Mouse (Mus musculus): ENCODE measurements around the gene Grm7. TPM values are rescaled to one million over a fixed set of nuclear protein-coding genes. Genes with fewer than 3 reads are reported as not detected.

The Grm7 gene
- polyA plus RNA-seq, 1 experiment from 2014 or later: 48.7 TPM

- Histone ChIP-seq H3K9me3 (replicated peaks) (no peaks in the 10 kb centered on the region), H3K36me3 (no peaks in the 10 kb centered on the region)
- 80% methylated on average over 2 of the region's 2 CpGs for WGBS
Observed at GRCm38 (mm10) chr6:111369013-111369412, 723.6 kb downstream of the Grm7 start.

GRCm38 (mm10) chr6:111371581-111372349, 726.4 kb downstream of the Grm7 start:
- H3K4me2 ChIP-seq: no peak overlapping the region
- no peak overlapping the region for H3K9ac ChIP-seq (replicated peaks)
- ATAC-seq (ENCODE audit: low FRiP score): peak; percentile 39; the same call in 1 of the 2 replicates
- WGBS: 12% methylated on average over 4 of the region's 4 CpGs
- peak overlapping the region; percentile 60 for H3K27ac ChIP-seq (replicated peaks)
- peaks cover 22% of the 10 kb centered on the region for H3K4me1 ChIP-seq
- no peaks in the 10 kb centered on the region for H3K27me3 ChIP-seq (replicated peaks)
- H3K36me3 ChIP-seq: no peaks in the 10 kb centered on the region
- H3K4me3 ChIP-seq (replicated peaks): no peak overlapping the region
- H3K9me3 ChIP-seq (replicated peaks): no peaks in the 10 kb centered on the region

More at GRCm38 (mm10) chr6:111369013-111369412, 723.6 kb downstream of the Grm7 start:
- ATAC-seq (ENCODE audit: low FRiP score): no peak
- Histone ChIP-seq H3K4me3 (replicated peaks) (no peak overlapping the region), H3K27ac (replicated peaks) (no peak overlapping the region), H3K27me3 (replicated peaks) (no peaks in the 10 kb centered on the region), H3K9ac (replicated peaks) (no peak overlapping the region), H3K4me1 (peaks cover 22% of the 10 kb centered on the region), H3K4me2 (no peak overlapping the region)

- WGBS: 27% methylated on average over 11 of the region's 11 CpGs
- Histone ChIP-seq H3K27me3 (replicated peaks) (no peaks in the 10 kb centered on the region), H3K9me3 (replicated peaks) (no peaks in the 10 kb centered on the region), H3K4me3 (replicated peaks) (no peak overlapping the region), H3K4me2 (no peak overlapping the region), H3K36me3 (no peaks in the 10 kb centered on the region), H3K27ac (replicated peaks) (peak overlapping the region; percentile 60), H3K9ac (replicated peaks) (no peak overlapping the region), H3K4me1 (peaks cover 22% of the 10 kb centered on the region)
- peak; percentile 63; the same call in 1 of the 2 replicates for ATAC-seq (ENCODE audit: low FRiP score)
Observed at GRCm38 (mm10) chr6:111372626-111373380, 727.4 kb downstream of the Grm7 start.

- WGBS: 58% methylated on average over 2 of the region's 2 CpGs
- no peaks in the 10 kb centered on the region for H3K9me3 ChIP-seq (replicated peaks)
- no peak overlapping the region for H3K27ac ChIP-seq (replicated peaks)
- no peak overlapping the region for H3K9ac ChIP-seq (replicated peaks)
- H3K4me2 ChIP-seq: no peak overlapping the region
- ATAC-seq (ENCODE audit: low FRiP score): peak; percentile 84
- H3K36me3 ChIP-seq: no peaks in the 10 kb centered on the region
- 0 out of 2 replicates have a peak, but pooled peaks cover 2% of the 10 kb centered on the region for H3K4me1 ChIP-seq
- H3K27me3 ChIP-seq (replicated peaks): no peaks in the 10 kb centered on the region
- H3K4me3 ChIP-seq (replicated peaks): no peak overlapping the region
Observed at GRCm38 (mm10) chr6:111380710-111381109, 735.3 kb downstream of the Grm7 start.

- no peaks in the 10 kb centered on the region for H3K36me3 ChIP-seq
- H3K4me1 ChIP-seq: no peaks in the 10 kb centered on the region
- no peak overlapping the region for H3K27ac ChIP-seq (replicated peaks)
- no peak overlapping the region for H3K4me3 ChIP-seq (replicated peaks)
- H3K27me3 ChIP-seq (replicated peaks): no peaks in the 10 kb centered on the region
- no peaks in the 10 kb centered on the region for H3K9me3 ChIP-seq (replicated peaks)
- ATAC-seq (ENCODE audit: low FRiP score): no peak
- H3K4me2 ChIP-seq: no peak overlapping the region
- 81% methylated on average over 8 of the region's 8 CpGs for WGBS
- H3K9ac ChIP-seq (replicated peaks): no peak overlapping the region
Observed at GRCm38 (mm10) chr6:111408750-111409149, 763.4 kb downstream of the Grm7 start.

GRCm38 (mm10) chr6:111424737-111425136, 779.4 kb downstream of the Grm7 start:
- H3K27ac ChIP-seq (replicated peaks): no peak overlapping the region
- no peaks in the 10 kb centered on the region for H3K27me3 ChIP-seq (replicated peaks)
- H3K4me2 ChIP-seq: no peak overlapping the region
- ATAC-seq (ENCODE audit: low FRiP score): no peak; the same call in 1 of the 2 replicates
- no peak overlapping the region for H3K9ac ChIP-seq (replicated peaks)
- no peak overlapping the region for H3K4me3 ChIP-seq (replicated peaks)
- no peaks in the 10 kb centered on the region for H3K9me3 ChIP-seq (replicated peaks)
- H3K4me1 ChIP-seq: no peaks in the 10 kb centered on the region
- 77% methylated on average over 1 of the region's 1 CpGs for WGBS
- H3K36me3 ChIP-seq: no peaks in the 10 kb centered on the region

- Histone ChIP-seq H3K9me3 (replicated peaks) (no peaks in the 10 kb centered on the region), H3K9ac (replicated peaks) (no peak overlapping the region), H3K4me1 (0 out of 2 replicates have a peak, but pooled peaks cover 4% of the 10 kb centered on the region), H3K4me2 (no peak overlapping the region), H3K4me3 (replicated peaks) (no peak overlapping the region), H3K27me3 (replicated peaks) (no peaks in the 10 kb centered on the region), H3K27ac (replicated peaks) (no peak overlapping the region), H3K36me3 (no peaks in the 10 kb centered on the region)
- ATAC-seq (ENCODE audit: low FRiP score): no peak
- WGBS: 85% methylated on average over 2 of the region's 2 CpGs
Observed at GRCm38 (mm10) chr6:111446228-111446627, 800.8 kb downstream of the Grm7 start.

- H3K4me3 ChIP-seq (replicated peaks): no peak overlapping the region
- H3K4me2 ChIP-seq: no peak overlapping the region
- H3K27ac ChIP-seq (replicated peaks): no peak overlapping the region
- H3K36me3 ChIP-seq: no peaks in the 10 kb centered on the region
- no peak for ATAC-seq (ENCODE audit: low FRiP score)
- H3K9me3 ChIP-seq (replicated peaks): no peaks in the 10 kb centered on the region
- 0 out of 2 replicates have a peak, but pooled peaks cover 4% of the 10 kb centered on the region for H3K4me1 ChIP-seq
- no peak overlapping the region for H3K9ac ChIP-seq (replicated peaks)
- no peaks in the 10 kb centered on the region for H3K27me3 ChIP-seq (replicated peaks)
Observed at GRCm38 (mm10) chr6:111447851-111448250, 802.5 kb downstream of the Grm7 start.

- Histone ChIP-seq H3K4me1 (0 out of 2 replicates have a peak, but pooled peaks cover 4% of the 10 kb centered on the region), H3K27ac (replicated peaks) (peak overlapping the region; percentile 18; the same call in 1 of the 2 replicates), H3K9me3 (replicated peaks) (no peaks in the 10 kb centered on the region), H3K4me3 (replicated peaks) (no peak overlapping the region), H3K27me3 (replicated peaks) (no peaks in the 10 kb centered on the region), H3K9ac (replicated peaks) (no peak overlapping the region), H3K36me3 (no peaks in the 10 kb centered on the region), H3K4me2 (no peak overlapping the region)
- ATAC-seq (ENCODE audit: low FRiP score): peak; percentile 31; the same call in 1 of the 2 replicates
- 27% methylated on average over 3 of the region's 3 CpGs for WGBS
Observed at GRCm38 (mm10) chr6:111449054-111449783, 803.8 kb downstream of the Grm7 start.

- no peak overlapping the region for H3K4me2 ChIP-seq
- WGBS: 24% methylated on average over 1 of the region's 1 CpGs
- 0 out of 2 replicates have a peak overlapping the region, but pooled peaks have one; percentile 11 for H3K27ac ChIP-seq (replicated peaks)
- no peak for ATAC-seq (ENCODE audit: low FRiP score)
- no peaks in the 10 kb centered on the region for H3K36me3 ChIP-seq
- H3K9ac ChIP-seq (replicated peaks): no peak overlapping the region
- H3K4me1 ChIP-seq: no peaks in the 10 kb centered on the region
- no peaks in the 10 kb centered on the region for H3K27me3 ChIP-seq (replicated peaks)
- no peaks in the 10 kb centered on the region for H3K9me3 ChIP-seq (replicated peaks)
- no peak overlapping the region for H3K4me3 ChIP-seq (replicated peaks)
Observed at GRCm38 (mm10) chr6:111481866-111482265, 836.5 kb downstream of the Grm7 start.

GRCm38 (mm10) chr6:111486081-111486480, 840.7 kb downstream of the Grm7 start:
- H3K27ac ChIP-seq (replicated peaks): no peak overlapping the region
- H3K9me3 ChIP-seq (replicated peaks): no peaks in the 10 kb centered on the region
- H3K4me2 ChIP-seq: no peak overlapping the region
- H3K9ac ChIP-seq (replicated peaks): no peak overlapping the region
- H3K27me3 ChIP-seq (replicated peaks): no peaks in the 10 kb centered on the region
- no peak overlapping the region for H3K4me3 ChIP-seq (replicated peaks)
- no peaks in the 10 kb centered on the region for H3K36me3 ChIP-seq
- ATAC-seq (ENCODE audit: low FRiP score): no peak
- H3K4me1 ChIP-seq: no peaks in the 10 kb centered on the region
